Mouse (Mus musculus): ENCODE measurements around the gene Olfr222. TPM values are rescaled to one million over a fixed set of nuclear protein-coding genes. Genes with fewer than 3 reads are reported as not detected.

Olfr222 gene
- polyA plus RNA-seq, 1 experiment from 2014 or later = not detected

DNA sequence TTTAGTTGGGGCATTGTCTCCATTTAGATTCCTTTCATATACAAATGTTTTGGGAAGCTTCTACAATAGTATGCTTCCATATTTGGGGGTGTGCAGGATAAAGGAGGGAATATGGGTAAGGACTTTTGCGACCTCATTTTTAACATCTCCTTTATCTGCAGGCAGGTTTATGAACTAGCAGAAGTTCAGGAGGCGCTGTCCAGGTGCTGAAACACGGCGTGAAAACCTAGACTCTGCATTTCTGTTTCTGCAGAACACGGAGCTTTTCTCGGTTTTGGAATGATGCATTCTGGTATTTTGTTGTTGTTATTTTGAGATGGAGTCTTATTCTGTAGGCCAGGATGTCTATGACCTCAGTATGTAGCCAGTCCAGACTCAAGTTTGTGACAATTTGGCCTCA is 8.5 kb upstream of the Olfr222 start:
- 19% methylated on average over 6 of the region's 6 CpGs for WGBS
- no peak overlapping the region for H3K4me2 ChIP-seq
- no peaks in the 10 kb centered on the region for H3K36me3 ChIP-seq
- H3K4me1 ChIP-seq = no peaks in the 10 kb centered on the region
- ATAC-seq (ENCODE audit: borderline replicate concordance, extremely low read depth, low FRiP score, low TSS enrichment) = no peak
- no peak overlapping the region for H3K27ac ChIP-seq
- no peak overlapping the region for H3K4me3 ChIP-seq
- no peak overlapping the region for H3K9ac ChIP-seq
- H3K27me3 ChIP-seq = no peaks in the 10 kb centered on the region
- no peaks in the 10 kb centered on the region for H3K9me3 ChIP-seq

DNA sequence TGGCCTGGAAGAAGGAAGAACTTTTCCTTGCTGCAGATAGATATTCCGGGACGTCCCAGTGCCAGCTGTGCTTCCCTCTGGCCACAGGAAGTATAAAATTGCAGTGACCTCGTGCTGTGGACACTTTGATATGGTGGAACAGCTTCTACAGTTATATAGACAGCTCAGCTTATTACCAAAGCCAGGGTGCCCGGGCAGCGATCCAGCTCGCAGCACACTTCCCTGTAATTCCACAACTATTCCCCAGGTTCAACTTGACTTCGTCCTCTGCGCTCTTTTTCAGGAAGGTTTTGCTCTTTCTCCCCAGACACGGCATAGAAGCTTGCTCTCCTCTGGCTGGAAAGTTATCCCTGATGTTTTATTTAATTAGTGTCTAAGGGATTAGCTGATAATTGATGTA is 309 bp downstream of the Olfr222 start:
- ATAC-seq (ENCODE audit: borderline replicate concordance, extremely low read depth, low FRiP score, low TSS enrichment) = no peak
- Histone ChIP-seq H3K4me2 (no peak overlapping the region), H3K27ac (no peak overlapping the region), H3K27me3 (peaks cover 19% of the 10 kb centered on the region), H3K9ac (no peak overlapping the region), H3K4me1 (no peaks in the 10 kb centered on the region), H3K36me3 (no peaks in the 10 kb centered on the region), H3K9me3 (no peaks in the 10 kb centered on the region), H3K4me3 (no peak overlapping the region)
- WGBS = 44% methylated on average over 9 of the region's 9 CpGs

DNA sequence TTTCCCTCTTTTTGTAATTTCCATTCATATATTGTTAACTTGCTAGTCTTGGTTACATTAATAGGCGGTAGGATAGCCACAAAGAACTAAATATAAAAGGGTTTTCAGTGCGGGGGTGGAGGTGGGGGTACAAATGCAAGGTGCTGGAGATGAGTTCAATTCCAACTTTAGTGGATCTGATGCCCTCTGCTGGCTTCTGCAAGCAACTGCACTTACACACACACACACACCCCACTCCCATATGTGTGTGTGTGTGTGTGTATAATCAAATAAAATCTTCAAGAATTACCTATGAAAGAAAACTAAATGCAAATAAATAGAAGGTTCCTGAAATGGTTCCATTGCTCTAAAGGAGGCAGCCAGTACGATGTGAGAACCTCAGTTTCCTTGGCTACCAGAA is 6.7 kb downstream of the Olfr222 start:
- 53% methylated on average over 3 of the region's 3 CpGs for WGBS
- Histone ChIP-seq H3K27me3 (peaks cover 17% of the 10 kb centered on the region), H3K4me1 (no peaks in the 10 kb centered on the region), H3K36me3 (no peaks in the 10 kb centered on the region), H3K9me3 (no peaks in the 10 kb centered on the region), H3K9ac (no peak overlapping the region), H3K4me2 (no peak overlapping the region), H3K27ac (no peak overlapping the region), H3K4me3 (no peak overlapping the region)
- no peak for ATAC-seq (ENCODE audit: borderline replicate concordance, extremely low read depth, low FRiP score, low TSS enrichment)

DNA sequence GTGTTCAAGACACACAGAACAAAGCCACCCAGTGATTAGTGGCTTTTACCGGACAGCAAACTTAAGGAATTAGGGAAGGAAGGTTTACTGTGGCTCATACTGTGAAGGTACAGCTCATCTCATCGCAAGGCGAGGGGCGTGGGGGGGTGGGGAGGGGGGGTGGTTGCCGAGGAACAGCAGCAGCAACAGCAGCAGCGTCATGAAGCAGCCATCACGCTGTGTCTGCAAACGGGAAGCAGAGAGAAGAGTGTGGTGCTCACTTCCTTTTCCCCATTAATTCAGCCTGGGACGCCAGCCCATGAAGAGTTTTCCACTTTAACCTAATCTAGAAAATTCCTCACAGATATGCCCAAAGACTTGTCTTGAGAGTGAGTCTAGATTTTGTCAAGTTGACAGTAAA is 13.2 kb downstream of the Olfr222 start:
- Histone ChIP-seq H3K36me3 (no peaks in the 10 kb centered on the region), H3K9me3 (no peaks in the 10 kb centered on the region), H3K4me1 (no peaks in the 10 kb centered on the region), H3K4me2 (no peak overlapping the region), H3K27me3 (no peaks in the 10 kb centered on the region), H3K4me3 (no peak overlapping the region), H3K9ac (no peak overlapping the region), H3K27ac (no peak overlapping the region)
- ATAC-seq (ENCODE audit: borderline replicate concordance, extremely low read depth, low FRiP score, low TSS enrichment) = no peak
- WGBS = 76% methylated on average over 9 of the region's 9 CpGs

GRCm38 (mm10) chr11:59562336-59562735 is 13.7 kb downstream of the Olfr222 start:
- H3K27me3 ChIP-seq = no peaks in the 10 kb centered on the region
- no peak for ATAC-seq (ENCODE audit: borderline replicate concordance, extremely low read depth, low FRiP score, low TSS enrichment)
- no peak overlapping the region for H3K27ac ChIP-seq
- no peak overlapping the region for H3K4me2 ChIP-seq
- WGBS = 89% methylated on average over 4 of the region's 4 CpGs
- no peaks in the 10 kb centered on the region for H3K36me3 ChIP-seq
- H3K9ac ChIP-seq = no peak overlapping the region
- H3K9me3 ChIP-seq = no peaks in the 10 kb centered on the region
- no peaks in the 10 kb centered on the region for H3K4me1 ChIP-seq
- H3K4me3 ChIP-seq = no peak overlapping the region

GRCm38 (mm10) chr11:59560906-59561305 is 15.1 kb downstream of the Olfr222 start:
- no peak overlapping the region for H3K27ac ChIP-seq
- no peaks in the 10 kb centered on the region for H3K36me3 ChIP-seq
- H3K4me1 ChIP-seq = no peaks in the 10 kb centered on the region
- no peaks in the 10 kb centered on the region for H3K9me3 ChIP-seq
- H3K4me2 ChIP-seq = no peak overlapping the region
- no peak for ATAC-seq (ENCODE audit: borderline replicate concordance, extremely low read depth, low FRiP score, low TSS enrichment)
- WGBS = 60% methylated on average over 3 of the region's 3 CpGs
- no peaks in the 10 kb centered on the region for H3K27me3 ChIP-seq
- H3K9ac ChIP-seq = no peak overlapping the region
- H3K4me3 ChIP-seq = no peak overlapping the region

- H3K27ac ChIP-seq = no peak overlapping the region
- H3K4me1 ChIP-seq = no peaks in the 10 kb centered on the region
- WGBS = 77% methylated on average over 8 of the region's 8 CpGs
- H3K9ac ChIP-seq = no peak overlapping the region
- H3K27me3 ChIP-seq = no peaks in the 10 kb centered on the region
- no peaks in the 10 kb centered on the region for H3K36me3 ChIP-seq
- H3K4me3 ChIP-seq = no peak overlapping the region
- H3K4me2 ChIP-seq = no peak overlapping the region
- no peaks in the 10 kb centered on the region for H3K9me3 ChIP-seq
- ATAC-seq (ENCODE audit: borderline replicate concordance, extremely low read depth, low FRiP score, low TSS enrichment) = no peak
Observed at GRCm38 (mm10) chr11:59554535-59554934, 21.5 kb downstream of the Olfr222 start.

DNA sequence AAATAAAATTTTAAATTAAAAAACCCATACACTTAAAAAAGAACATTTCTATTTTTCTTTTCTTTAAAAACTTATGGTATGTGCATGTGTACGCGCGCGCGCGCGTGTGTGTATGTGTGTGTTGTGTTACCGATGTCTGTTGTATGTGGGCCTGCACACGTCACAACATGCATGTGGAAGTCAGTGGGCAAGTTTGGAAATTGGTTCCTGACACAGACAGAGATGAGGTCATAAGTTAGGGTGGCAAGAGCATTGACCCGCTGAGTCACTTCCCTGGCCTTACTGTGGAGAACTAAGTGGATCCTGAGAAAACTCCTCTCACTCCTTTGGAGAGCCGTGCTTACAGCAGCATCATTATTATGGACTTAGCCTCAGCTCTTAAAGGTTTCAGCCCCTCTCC is 21.9 kb downstream of the Olfr222 start:
- Histone ChIP-seq H3K27ac (no peak overlapping the region), H3K36me3 (no peaks in the 10 kb centered on the region), H3K4me3 (no peak overlapping the region), H3K9ac (no peak overlapping the region), H3K4me2 (no peak overlapping the region), H3K27me3 (no peaks in the 10 kb centered on the region), H3K4me1 (no peaks in the 10 kb centered on the region), H3K9me3 (no peaks in the 10 kb centered on the region)
- WGBS = 93% methylated on average over 11 of the region's 11 CpGs
- ATAC-seq (ENCODE audit: borderline replicate concordance, extremely low read depth, low FRiP score, low TSS enrichment) = no peak

DNA sequence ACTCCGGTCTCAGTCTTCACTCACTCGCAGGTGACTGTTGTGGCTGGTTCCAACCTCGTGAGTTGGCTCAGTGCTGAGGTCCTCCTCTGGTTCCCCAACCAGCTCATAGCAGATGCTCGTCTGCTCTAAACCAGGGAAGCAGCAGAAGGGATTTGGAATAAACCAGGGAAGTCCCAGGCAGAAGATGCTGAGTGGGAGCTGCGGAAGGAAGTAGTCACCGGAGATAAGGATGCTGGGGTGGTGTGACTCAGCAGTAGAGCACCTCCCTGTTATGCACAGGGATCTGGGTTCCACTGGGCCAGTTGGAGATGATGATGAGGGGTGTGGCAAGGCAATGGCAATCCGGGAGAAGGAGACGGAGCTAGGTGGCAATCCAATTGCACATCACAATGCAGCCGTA is 32.0 kb downstream of the Olfr222 start:
- Histone ChIP-seq H3K27ac (no peak overlapping the region), H3K9ac (no peak overlapping the region), H3K9me3 (no peaks in the 10 kb centered on the region), H3K27me3 (no peaks in the 10 kb centered on the region; the same call in 1 of the 2 replicates), H3K36me3 (no peaks in the 10 kb centered on the region), H3K4me2 (no peak overlapping the region), H3K4me1 (no peaks in the 10 kb centered on the region), H3K4me3 (no peak overlapping the region)
- no peak for ATAC-seq (ENCODE audit: borderline replicate concordance, extremely low read depth, low FRiP score, low TSS enrichment)
- WGBS = 74% methylated on average over 9 of the region's 9 CpGs

DNA sequence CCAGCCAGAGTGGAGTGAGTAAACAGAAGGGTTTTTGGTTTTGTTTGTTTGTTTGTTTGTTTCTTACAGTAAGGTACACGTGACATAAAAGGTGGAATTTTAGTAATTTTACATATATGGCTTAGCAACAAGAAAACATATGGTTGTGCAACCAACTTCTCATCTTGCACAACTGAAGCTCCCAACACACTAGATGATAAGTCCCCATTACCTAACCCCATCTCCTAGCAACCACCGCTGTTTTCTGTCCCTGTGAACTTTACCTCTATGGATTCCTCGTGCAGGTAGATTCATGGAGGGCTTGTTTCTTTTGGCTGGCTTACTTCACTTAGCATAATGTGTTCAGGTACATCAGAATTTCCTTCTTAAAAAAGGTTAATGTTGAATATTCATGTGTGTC is 32.7 kb downstream of the Olfr222 start:
- H3K36me3 ChIP-seq = no peaks in the 10 kb centered on the region
- ATAC-seq (ENCODE audit: borderline replicate concordance, extremely low read depth, low FRiP score, low TSS enrichment) = no peak
- H3K27ac ChIP-seq = no peak overlapping the region
- H3K4me3 ChIP-seq = no peak overlapping the region
- WGBS = 70% methylated on average over 3 of the region's 3 CpGs
- no peaks in the 10 kb centered on the region for H3K9me3 ChIP-seq
- no peak overlapping the region for H3K4me2 ChIP-seq
- H3K4me1 ChIP-seq = peaks cover 5% of the 10 kb centered on the region
- H3K27me3 ChIP-seq = no peaks in the 10 kb centered on the region; the same call in 1 of the 2 replicates
- no peak overlapping the region for H3K9ac ChIP-seq

DNA sequence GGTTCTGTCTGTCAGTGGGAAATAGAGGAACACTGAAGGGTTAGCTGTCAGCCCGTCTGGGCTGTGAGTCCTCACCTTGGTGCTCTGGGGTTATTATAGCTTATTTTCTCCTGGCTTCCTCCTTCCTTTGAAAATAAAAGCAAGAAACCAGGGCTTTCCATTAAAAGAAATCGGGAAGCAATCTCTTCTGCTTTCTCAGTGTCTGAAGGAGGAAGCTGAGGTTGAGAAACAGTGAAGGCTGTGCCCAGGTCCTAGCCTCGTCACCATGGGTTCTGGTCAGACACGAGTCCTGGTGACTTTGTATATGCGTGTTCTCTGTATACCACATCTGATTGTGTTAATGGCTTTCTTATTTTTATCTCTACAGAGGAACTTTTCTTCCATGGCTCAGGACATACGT is 33.6 kb downstream of the Olfr222 start:
- Histone ChIP-seq H3K4me2 (no peak overlapping the region), H3K27me3 (no peaks in the 10 kb centered on the region; the same call in 1 of the 2 replicates), H3K36me3 (no peaks in the 10 kb centered on the region), H3K9me3 (no peaks in the 10 kb centered on the region), H3K4me1 (peaks cover 13% of the 10 kb centered on the region), H3K4me3 (no peak overlapping the region), H3K27ac (no peak overlapping the region), H3K9ac (no peak overlapping the region)
- no peak for ATAC-seq (ENCODE audit: borderline replicate concordance, extremely low read depth, low FRiP score, low TSS enrichment)
- WGBS = 74% methylated on average over 6 of the region's 6 CpGs

DNA sequence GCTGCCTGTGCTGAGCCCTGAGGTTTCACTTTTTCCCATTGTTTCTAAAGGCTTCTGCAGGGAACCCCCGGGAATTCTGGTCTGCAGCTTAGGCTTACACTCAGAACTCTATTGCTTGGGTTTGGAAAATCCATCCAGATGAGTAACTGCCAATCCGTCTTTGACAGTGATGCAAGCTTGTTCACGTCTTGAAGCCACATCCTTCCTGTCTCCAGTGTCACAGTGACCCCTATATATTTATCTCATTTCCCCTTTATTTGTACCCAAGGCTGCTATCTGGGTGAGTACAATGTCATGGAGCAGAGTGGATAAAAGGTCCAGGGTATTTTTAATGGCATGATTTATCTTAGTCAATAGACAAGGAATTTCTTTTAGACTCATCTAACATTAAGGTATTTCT is 34.7 kb downstream of the Olfr222 start, which contains the start of gene Nlrp3:
TSS of gene Nlrp3 (plus strand) at position 245 of the 400 bp plus-strand sequence.
- peaks cover 14% of the 10 kb centered on the region for H3K4me1 ChIP-seq
- H3K27me3 ChIP-seq = no peaks in the 10 kb centered on the region; the same call in 1 of the 2 replicates
- no peak for ATAC-seq (ENCODE audit: borderline replicate concordance, extremely low read depth, low FRiP score, low TSS enrichment)
- no peaks in the 10 kb centered on the region for H3K9me3 ChIP-seq
- 44% methylated on average over 3 of the region's 3 CpGs for WGBS
- H3K27ac ChIP-seq = no peak within 1 kb of the TSS
- H3K4me3 ChIP-seq = no peak within 1 kb of the TSS
- H3K4me2 ChIP-seq = no peak within 1 kb of the TSS
- no peaks in the 10 kb centered on the region for H3K36me3 ChIP-seq
- H3K9ac ChIP-seq = no peak within 1 kb of the TSS

DNA sequence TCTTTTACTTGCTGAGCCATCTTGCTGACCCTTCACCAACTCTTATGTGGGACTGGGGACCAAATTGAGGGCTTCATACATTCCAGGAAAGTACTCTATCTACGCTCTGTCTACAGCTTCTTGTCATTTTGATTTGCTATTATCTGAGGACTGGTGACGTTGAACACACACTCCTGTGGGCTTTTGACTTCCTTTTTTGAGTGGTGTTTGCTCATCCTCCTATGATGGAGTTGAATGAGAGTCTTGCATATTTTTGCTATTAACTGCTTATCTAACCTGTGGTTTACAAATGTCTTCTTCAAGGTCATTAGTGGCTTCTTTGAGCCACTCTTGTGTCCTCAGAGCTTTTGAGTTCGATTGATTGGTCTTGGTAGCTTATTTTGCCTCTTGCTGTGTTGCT is 35.9 kb downstream of the Olfr222 start:
- no peaks in the 10 kb centered on the region for H3K9me3 ChIP-seq
- H3K27me3 ChIP-seq = no peaks in the 10 kb centered on the region
- no peak overlapping the region for H3K9ac ChIP-seq
- peaks cover 14% of the 10 kb centered on the region for H3K4me1 ChIP-seq
- no peaks in the 10 kb centered on the region for H3K36me3 ChIP-seq
- 72% methylated on average over 3 of the region's 3 CpGs for WGBS
- H3K27ac ChIP-seq = no peak overlapping the region
- no peak overlapping the region for H3K4me3 ChIP-seq
- ATAC-seq (ENCODE audit: borderline replicate concordance, extremely low read depth, low FRiP score, low TSS enrichment) = no peak
- no peak overlapping the region for H3K4me2 ChIP-seq

All from lung, embryonic 15.5 days (tissue).